Mouse (Mus musculus) gonadal fat pad, adult 2 months (tissue): ENCODE data around the gene Birc7. TPM values are rescaled to one million over a fixed set of nuclear protein-coding genes. Genes with fewer than 3 reads are reported as not detected.

Experiments
- DNase-seq: peaks from one replicate; pipeline ENCODE4 v3.0.0-alpha.2; 2012; ENCODE audit warnings: low read depth
- polyA plus RNA-seq: library from polyadenylated mRNA; depleted of rRNA; stranded (reverse); fragments of >200 nt; gene quantifications from 2 replicates; pipeline ENCODE4 v1.2.3, GENCODE M21; 2012

Birc7 gene
- polyA plus RNA-seq, 1 experiment = 0.09 TPM

GRCm38 (mm10) chr2:180905556-180906221 lies 23.1 kb upstream of the Birc7 start:
- no peak for DNase-seq

GRCm38 (mm10) chr2:180910928-180911327 lies 17.9 kb upstream of the Birc7 start:
- no peak for DNase-seq

GRCm38 (mm10) chr2:180915886-180916433 lies 12.9 kb upstream of the Birc7 start:
- DNase-seq = no peak

GRCm38 (mm10) chr2:180919913-180920809 lies 8.7 kb upstream of the Birc7 start:
- DNase-seq = no peak

- DNase-seq = peak; percentile 49
Measured at GRCm38 (mm10) chr2:180920810-180921400, 7.9 kb upstream of the Birc7 start, which contains the start of gene Ythdf1. Ythdf1 (minus strand) TSS chr2:180920949.

GRCm38 (mm10) chr2:180922739-180923138 lies 6.1 kb upstream of the Birc7 start:
- no peak for DNase-seq

- no peak for DNase-seq
Measured at GRCm38 (mm10) chr2:180925176-180925575, 3.6 kb upstream of the Birc7 start.

- DNase-seq = no peak
Measured at GRCm38 (mm10) chr2:180932418-180932817, 3.6 kb downstream of the Birc7 start.

GRCm38 (mm10) chr2:180940187-180940586 lies 11.4 kb downstream of the Birc7 start:
- DNase-seq = no peak

- no peak for DNase-seq
Measured at GRCm38 (mm10) chr2:180941869-180942268, 13.0 kb downstream of the Birc7 start.

GRCm38 (mm10) chr2:180949947-180950346 lies 21.1 kb downstream of the Birc7 start:
- no peak for DNase-seq

GRCm38 (mm10) chr2:180952731-180953171 lies 23.9 kb downstream of the Birc7 start:
- no peak for DNase-seq

- no peak for DNase-seq
Measured at GRCm38 (mm10) chr2:180953638-180954037, 24.8 kb downstream of the Birc7 start.

GRCm38 (mm10) chr2:180954061-180955047 lies 25.5 kb downstream of the Birc7 start, which contains the start of gene Nkain4:
Nkain4 (minus strand) TSS chr2:180954699.
- no peak for DNase-seq

GRCm38 (mm10) chr2:180959605-180960004 lies 30.8 kb downstream of the Birc7 start:
- DNase-seq = no peak

- DNase-seq = no peak
Measured at GRCm38 (mm10) chr2:180960187-180960586, 31.4 kb downstream of the Birc7 start.

GRCm38 (mm10) chr2:180962616-180963308 lies 33.9 kb downstream of the Birc7 start:
- no peak for DNase-seq

GRCm38 (mm10) chr2:180963956-180964355 lies 35.1 kb downstream of the Birc7 start:
- no peak for DNase-seq

- no peak for DNase-seq
Measured at GRCm38 (mm10) chr2:180966092-180966882, 37.5 kb downstream of the Birc7 start.
